Mouse (Mus musculus) brain, embryonic 18.5 days (tissue): ENCODE measurements around the gene Trim60.
"Not testable (repeated sequence)": the region's sequence is repeated elsewhere in the genome, so short reads cannot be mapped to it uniquely, and the experiment has no call there.

ENCODE experiments used
- DNase-seq: peaks from one replicate; pipeline ENCODE4 v3.0.0-alpha.2; 2012; ENCODE audit warnings: low read depth, low spot score

Trim60 gene

DNA sequence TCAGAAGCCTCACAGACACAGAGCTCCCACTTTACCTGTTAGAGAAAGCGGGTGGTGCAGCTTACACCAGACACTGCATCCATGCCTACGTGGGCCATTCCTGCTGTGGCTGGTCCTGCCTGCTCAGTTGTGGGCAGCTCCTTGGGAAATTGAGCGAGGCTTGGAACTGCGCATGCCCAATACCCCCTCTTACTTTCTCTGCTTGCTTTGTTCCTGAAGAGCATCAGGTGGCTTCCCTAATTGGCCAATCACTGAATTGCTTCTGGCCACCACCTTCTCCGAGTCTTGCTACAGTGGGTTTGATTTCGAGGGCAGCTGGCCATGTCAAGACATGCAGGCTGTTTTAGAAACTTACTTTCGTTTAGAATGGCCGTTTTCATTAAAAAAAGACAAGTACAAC lies at the start of gene Trim60, which contains the start of gene Trim61:
Gene Trim60, minus strand, starts transcription at position 162 of the 400 bp plus-strand sequence.
Gene Trim61, minus strand, starts transcription at position 101 of the 400 bp plus-strand sequence.
- DNase-seq: no peak

DNA sequence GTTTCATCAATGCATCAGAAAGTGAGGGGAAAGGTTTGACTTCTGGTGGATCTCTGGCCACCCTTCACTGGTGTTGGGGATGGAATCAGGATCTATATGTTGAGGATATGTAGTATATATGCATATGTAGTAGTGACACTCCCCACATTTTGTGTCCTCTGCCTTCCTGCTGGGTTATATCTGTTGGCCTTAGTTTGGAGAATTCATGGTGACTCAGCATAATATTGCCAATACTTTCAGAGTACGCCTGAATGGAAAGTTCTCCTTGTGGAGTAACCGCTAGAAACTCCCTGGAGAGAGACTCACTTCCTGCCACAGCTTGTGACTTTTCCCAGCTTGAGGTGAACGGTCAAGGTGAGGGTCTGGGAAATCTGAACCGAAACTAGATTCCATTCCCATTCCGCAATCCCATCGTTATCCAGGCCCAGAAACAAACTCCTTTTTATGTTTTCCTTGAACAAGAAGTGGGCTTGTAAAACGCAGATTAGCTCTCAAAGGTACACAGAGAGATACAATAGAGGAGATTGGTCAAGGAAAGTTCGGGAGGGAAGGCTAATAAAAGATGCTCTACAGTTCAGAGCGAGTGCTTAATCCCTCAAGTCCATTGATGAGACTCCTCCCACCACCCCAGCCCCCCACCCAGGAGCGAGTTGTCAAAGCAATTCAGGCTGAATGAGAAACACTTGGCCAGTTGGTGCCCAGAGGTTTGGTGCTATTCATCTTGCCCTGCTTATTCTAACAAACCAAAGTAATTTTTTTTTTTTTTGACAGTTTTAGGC lies 49.5 kb upstream of the Trim60 start:
- no peak for DNase-seq

DNA sequence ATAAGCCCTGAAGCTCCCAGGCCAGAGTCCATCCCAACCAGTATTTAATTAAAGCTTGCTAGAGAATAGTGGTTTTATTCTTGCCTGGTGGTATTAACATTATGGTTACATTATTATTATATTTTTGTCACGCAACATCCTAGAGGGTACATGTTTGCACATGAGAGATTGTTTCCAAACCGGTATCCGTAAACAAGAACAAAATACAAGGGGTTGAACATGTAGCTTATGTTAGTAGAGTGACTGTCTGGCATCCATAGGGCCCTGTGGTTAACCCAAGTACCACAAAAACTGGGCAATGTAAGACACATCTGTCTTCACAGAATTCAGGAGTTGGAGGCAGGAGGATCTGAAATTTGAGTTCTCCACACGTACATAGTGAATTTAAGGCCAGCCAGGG lies 48.6 kb upstream of the Trim60 start:
- no peak for DNase-seq

DNA sequence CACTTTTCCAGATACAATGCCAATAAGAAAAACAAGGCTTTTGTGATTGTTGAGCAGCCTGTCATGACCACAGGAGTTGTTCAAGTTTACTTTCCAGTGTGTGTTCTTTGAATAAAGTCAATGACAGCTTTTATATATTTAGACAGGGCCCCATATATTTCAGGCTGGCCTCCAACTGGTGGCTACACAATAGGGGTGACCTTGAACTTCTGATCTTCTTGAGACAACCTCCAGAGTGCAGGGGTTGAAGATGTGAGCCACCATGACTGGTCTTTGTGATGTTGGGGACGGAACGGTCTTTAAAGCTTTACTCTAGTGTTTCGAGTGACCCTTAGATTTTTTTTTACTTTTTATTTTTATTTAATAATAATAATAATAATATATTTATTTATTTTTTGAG lies 47.2 kb upstream of the Trim60 start:
- no peak for DNase-seq

DNA sequence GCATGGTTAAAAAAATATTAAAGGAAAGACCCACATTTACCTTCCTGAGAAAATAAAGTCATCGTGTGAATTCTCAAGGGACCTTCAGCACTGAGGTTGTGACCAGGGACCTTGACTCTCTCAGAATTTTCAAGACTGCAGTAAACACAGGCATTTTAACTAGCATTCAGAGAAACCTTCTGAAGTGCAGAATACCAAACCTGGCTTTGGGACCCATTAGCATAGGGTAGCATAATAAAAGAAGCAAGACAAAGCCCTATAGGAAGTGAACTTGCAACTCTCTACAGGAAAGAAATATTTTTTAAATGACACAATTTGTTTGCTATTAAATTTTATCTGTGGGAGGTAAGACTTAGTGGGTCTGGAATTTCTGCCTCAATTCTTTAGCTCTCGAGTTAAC lies 45.7 kb upstream of the Trim60 start:
- no peak for DNase-seq

DNA sequence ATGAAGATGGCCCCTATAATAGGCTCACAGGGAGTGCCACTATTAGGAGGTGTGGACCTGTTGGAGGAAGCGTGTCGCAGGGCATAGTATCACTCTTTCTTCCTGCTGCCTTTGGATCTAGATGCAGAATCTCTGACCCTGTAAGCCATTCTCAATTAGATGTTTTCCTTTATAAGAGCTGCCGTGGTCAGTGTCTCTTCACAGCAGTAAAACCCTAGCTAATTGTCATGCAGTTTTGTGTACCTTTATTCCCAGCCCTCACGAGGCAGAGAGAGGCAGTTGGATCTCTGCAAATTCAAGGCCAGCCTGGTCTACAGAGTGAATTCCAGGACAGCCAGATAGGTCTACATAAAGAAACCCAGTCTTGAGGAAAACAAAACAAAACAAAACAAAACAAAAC lies 43.8 kb upstream of the Trim60 start:
- DNase-seq: no peak

DNA sequence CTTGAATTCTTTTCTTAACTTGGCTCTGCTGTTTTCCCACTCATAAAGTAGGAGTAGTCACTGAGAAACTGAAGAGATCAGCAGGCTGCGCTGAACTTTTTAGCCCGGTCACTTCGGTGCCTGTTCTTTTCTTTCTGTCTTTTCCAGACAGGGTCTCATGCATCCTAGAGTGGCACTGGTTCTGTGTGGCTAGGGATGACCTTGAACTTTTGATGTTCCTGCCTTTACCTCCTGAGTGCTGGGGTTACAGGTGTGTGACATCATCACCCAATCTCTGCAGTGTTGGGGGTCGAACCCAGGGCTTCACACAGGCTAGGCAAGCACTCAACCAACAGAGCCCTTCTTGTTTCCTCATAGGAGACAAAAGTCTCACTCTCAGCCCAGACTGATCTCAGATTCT lies 38.3 kb upstream of the Trim60 start:
- no peak for DNase-seq

DNA sequence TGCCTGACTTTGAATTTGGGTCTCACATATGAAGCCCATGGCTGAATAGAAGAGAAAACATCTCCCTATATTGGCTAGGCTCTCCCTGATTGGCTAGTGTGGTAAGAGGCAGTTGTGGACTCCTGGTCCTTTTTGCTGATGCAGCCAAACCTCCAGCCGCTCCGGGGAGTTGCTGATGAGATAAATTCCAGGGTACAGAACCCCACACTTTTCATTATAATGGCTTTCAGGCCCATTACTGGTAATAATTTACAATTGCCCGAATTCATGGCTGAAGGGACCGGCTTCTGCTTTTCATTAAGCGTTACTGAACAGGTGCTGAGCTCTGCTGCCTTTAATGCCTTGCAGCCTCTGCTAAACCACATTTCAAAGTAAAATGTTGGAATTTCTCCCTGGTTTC lies 35.6 kb upstream of the Trim60 start:
- DNase-seq: no peak

DNA sequence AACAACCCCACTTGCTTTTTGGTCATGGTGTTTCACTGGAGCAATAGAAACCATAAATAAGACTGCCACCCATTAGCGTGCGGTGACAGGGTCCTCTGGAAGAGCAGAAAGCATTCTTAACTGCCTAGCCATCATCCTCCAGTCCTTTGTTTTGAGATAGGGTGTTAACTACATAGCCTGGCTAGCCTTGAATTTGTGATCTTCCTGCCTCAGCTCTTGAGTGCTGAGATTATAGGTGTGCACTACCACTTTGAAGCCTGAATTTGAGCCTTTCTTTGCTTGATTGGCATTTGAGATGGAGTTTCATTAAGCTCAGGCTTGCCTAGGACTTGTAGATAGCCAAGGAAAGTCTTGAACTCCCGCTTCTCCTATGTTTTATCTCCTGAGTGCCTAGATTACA lies 35.2 kb upstream of the Trim60 start:
- no peak for DNase-seq

DNA sequence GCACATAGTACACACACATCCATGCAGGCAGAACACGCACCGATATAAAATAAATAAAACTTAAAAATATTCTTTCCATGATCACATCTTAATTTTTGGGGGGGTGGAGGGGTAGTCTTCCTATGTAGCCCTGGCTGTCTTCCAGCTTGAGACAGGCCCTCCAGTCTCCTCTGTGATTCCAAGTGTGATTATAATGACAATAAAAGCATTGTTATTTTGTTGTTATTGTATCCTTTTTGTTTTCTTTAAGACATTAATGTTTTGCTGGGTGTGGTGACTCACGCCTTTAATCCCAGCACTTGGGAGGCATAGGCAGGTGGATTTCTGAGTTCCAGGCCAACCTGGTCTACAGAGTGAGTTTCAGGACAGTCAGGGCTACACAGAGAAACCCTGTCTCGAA lies 29.4 kb upstream of the Trim60 start:
- no peak for DNase-seq

DNA sequence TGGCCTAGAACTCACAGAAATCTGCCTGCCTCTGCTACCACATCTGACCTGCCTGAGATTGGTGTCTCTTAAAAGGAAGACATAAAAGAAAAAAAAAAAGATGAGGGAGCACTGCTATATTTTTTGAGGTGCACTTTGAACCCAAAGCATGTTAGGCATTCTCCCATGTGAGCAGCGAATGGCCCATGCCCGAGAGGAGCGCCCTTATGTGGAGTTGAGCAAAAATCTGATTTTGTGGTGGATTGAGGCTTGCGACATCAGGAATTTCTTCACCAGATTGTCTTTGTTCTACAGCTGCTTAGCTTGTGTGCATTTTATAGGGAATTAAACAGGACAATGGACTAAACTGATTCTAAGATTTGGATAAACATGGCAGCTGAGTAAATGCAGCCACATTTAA lies 28.8 kb upstream of the Trim60 start:
- DNase-seq: no peak

DNA sequence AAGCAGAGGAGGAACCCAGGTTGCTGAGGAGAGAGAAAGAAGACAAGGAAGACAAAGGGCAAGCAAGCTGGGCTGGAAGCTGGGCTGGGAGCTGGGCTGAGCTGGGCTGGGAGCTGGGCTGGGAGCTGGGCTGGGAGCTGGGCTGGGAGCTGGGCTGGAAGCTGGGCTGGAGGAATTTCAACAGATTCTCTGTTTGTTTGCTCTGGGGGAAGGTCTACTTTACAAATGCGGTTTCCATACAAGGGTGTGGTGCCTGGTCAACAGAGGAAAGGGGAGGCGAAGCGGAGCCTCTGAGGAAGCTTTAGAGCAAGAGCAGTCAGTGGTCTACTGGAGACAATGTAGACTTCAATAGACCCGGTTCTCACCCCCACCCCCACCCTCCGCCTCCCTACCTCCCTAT lies 28.2 kb upstream of the Trim60 start:
- DNase-seq: no peak

DNA sequence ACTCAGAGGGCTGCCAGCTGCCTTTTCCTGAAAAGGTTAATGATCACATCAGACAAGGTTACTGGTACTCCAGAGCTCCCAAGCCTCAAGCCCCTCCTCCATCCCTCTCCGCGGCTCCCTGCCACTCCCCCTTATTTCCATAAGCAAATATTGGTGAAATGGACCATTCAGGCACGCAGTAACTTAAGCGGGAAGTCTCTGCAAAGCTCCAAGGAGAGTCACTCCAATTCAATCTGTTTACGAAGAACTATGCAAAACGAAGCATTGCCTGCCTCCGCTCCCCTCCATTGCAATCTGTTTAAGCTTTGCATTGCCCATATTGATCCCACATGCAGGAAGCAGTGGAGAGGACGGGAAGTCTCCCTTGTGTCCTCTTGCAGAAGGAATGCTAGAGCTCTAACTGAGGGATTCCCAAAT lies 18.7 kb upstream of the Trim60 start, which contains the start of gene Apela:
Gene Apela, minus strand, starts transcription at position 220 of the 417 bp plus-strand sequence.
- DNase-seq: no peak

DNA sequence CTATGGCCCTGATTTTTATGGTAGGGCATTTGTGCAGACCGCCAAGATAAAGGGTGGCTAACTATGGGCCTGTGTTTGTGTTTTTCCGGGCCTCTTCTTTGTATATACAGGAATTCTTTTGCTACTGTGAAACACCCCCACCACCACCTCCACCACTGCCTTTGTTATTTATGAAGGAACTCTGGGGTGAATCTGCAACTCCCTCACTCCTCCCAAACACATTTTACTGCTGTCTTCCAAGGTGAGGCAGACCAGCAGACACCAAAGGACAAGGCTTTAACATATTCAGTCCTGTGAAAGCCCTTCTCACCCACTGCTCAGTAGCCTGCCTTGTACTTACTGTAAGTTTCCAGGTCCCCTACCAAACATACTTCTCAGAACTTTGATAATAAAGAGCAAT lies 15.8 kb upstream of the Trim60 start:
- DNase-seq: no peak

DNA sequence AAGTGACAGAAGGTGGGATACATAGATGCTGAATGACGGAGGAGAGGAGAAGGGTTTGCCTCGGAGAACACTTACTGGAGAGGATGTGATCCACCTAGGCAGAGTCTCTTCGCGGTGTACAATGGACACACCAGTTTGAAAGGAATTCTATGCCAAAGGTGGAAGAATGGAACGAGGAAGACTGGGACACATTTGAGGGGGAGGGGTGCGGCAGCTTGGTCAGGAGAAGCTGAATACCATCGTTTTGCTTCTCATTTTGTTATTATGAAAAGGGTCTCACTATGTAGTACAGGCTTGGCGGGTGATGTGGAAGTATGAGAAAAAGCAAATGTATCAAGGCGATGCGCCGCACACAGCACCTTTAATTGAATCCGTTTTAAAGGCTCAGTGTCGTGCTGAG lies 14.7 kb upstream of the Trim60 start:
- DNase-seq: no peak

DNA sequence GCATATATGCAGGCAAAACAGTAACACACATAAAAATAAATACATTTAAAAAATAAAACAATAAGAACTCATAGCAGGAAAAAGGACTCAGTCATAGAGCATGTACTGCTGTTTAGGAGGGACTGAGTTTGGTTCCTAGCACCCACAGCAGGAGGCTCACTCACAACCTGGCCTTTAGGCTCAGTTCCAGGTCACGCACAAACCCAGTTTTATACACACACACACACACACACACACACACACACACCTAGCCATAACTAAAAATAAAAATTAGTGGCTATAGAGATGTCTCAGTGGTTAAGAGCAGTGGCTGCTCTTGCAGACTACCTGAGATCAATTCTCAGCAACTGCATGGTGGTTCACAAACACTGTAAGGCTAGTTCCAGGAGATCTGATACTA lies 13.7 kb upstream of the Trim60 start:
- DNase-seq: no peak

DNA sequence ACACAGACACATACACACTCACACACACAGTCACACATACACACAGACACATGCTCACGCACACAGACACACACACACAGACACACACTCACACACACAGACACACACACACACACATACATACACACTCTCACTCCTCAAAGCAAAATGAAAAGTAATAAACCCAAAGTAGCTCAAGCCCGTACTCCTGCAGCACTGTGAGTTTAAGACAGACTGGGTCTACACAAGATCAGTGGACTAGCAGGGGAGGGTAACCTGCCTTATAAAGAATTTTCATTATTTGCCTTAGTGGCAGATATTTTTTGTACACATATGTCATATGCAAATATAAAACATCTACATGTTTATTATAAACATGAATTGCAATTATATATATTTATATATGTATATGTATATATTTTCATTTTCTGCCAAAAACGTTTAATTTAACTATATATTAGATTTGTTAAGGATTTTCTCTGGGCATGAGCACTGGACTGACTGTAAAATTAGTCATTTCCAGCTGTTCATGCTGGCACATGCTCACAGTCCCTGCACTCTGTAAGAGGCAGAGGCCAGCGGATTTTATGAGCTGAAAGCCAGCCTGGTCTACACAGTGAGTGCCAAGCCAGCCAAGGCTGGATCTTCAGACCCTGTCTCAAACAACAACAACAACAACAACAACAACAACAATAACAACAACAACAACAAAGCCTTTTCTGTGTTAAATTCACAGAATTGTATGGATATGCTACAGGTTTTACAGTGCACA lies 12.5 kb upstream of the Trim60 start:
- no peak for DNase-seq

DNA sequence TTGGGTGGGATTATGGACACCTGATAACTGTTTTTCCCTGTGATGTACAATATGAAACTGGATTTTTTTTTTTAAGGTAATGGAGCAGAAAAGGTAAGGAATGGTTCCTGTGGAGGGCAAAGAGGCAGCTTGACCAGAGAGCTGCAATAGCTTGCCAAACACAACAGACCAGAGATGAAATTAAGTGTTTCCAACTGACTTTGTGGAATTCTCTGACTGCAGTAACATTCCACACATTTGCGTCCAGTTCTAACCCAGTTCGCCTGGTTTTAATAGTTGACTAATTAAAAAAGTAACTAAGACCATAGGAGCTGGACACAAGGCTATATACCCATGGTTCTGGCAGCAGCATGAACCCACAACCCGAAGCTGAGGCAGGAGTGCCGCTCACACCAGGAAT lies 11.4 kb upstream of the Trim60 start:
- DNase-seq: no peak

DNA sequence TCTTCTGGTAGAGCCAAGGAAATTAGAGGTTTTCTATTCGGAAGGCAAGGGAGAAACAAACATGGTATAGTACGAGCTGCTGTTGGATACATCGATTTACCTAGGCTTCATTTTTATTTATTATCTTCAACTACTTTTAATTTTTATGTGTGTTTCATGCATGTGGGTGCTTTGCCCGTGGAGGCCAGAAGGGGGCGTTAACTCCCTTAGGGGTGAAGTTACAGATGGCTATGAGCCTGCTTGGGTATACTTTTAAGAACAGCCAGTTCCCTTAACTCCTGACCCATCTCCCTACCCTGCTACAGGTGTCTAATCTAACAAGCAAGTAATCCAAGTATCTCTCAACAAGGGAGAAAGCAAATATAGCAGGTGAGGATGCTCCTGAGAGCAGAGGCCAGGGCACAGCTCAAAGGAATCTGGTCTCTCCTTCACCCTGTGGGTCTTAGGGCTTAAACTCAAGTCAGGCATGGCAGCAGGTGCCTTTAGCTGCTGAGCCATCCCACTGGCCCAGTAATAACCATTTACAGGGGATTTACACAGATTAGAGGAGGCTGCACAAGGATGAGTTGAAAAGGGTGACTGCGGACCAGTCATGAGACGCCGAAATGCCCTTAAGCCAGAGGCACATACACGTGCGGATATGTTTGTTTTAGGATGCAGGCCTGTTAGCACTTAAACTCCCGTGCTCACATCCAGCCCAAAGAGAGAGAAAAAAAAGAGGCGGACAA lies 10.7 kb upstream of the Trim60 start:
- no peak for DNase-seq

DNA sequence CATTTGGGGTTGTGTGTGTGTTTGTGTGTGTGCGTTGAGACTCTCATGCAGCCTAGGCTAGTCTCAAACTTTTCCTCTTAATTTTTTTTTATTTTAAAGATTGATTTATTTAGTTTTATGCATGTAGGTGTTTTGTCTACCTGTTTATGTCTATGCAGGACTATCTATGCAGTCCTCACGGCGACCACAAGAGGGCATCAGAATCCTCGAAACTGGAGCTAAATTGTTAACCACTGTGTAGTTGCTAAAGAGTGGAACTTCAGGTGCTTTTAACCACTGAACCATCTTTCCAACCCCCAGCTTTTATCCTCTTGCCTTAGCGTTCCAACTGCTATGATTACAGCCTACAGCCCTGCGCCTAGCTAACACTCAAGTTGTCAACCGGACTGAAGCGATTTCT lies 4.1 kb upstream of the Trim60 start:
- no peak for DNase-seq

DNA sequence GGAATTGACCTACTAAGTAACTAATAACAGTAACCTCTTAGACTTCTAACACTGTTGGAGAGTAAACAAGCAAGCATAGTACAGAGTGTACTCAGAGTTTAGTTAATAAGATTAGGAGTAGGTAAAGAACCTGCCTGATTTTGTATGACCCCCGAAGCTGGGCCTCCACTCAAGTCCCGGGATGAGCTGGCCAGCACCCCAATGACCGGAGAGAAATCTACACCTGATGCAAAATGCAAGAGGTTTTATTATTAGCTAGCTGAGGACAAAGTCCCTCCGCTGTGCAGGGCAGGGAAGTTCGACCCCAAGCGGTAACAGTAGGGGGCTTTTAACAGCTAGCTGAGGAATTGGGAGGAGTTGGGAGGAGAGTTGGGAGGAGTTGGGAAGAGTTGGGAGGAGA lies 10.8 kb downstream of the Trim60 start:
- DNase-seq: not testable (repeated sequence)

DNA sequence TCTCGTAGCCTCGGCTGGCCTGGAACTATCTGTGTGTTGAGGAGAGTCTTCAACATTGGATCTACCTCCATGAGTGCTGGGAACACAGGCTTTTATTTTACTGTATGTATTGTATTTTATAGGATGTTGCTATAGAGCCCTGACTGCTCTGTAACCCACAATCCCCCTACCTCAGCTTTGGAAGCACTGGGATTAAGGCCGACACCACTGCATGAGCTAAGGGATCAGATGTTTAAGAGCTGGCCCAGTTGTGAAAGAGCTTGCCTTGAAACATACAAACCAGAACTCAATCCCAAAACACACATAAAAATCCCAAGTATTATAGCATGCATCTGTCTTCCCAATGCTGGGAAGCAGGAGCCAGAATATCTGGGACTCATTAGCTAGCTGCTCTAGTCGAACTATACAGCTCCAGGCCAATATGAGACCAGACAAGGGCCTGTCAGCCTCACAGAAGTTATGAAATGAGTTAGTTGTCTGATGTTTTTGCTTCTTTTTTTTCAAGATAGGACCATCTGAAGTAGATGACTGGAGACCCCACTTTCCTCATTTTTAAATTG lies 19.5 kb downstream of the Trim60 start:
- DNase-seq: no peak
